Mouse (Mus musculus): ENCODE measurements around the gene Rhbg.

Rhbg gene

DNA sequence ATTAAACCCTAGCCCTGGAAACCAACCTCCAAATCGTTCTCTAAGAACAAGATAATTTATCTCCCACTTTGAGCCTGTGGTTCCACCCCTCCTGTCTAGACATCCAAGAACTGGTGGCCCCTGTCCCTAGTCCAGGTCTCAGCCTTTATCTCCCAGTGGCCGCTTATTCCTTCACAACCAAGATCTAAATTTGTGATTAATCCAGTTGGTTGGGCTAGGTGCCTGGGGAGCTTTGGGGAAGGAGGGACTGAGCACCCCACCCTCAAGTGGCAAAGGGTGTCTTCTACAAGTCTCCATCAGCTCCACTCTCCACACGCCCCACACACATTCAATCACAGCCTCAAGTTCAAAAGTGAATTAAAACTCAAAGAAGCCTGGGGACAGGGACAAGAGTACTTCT lies 48.0 kb downstream of the Rhbg start:
- DNase-seq: no peak

DNA sequence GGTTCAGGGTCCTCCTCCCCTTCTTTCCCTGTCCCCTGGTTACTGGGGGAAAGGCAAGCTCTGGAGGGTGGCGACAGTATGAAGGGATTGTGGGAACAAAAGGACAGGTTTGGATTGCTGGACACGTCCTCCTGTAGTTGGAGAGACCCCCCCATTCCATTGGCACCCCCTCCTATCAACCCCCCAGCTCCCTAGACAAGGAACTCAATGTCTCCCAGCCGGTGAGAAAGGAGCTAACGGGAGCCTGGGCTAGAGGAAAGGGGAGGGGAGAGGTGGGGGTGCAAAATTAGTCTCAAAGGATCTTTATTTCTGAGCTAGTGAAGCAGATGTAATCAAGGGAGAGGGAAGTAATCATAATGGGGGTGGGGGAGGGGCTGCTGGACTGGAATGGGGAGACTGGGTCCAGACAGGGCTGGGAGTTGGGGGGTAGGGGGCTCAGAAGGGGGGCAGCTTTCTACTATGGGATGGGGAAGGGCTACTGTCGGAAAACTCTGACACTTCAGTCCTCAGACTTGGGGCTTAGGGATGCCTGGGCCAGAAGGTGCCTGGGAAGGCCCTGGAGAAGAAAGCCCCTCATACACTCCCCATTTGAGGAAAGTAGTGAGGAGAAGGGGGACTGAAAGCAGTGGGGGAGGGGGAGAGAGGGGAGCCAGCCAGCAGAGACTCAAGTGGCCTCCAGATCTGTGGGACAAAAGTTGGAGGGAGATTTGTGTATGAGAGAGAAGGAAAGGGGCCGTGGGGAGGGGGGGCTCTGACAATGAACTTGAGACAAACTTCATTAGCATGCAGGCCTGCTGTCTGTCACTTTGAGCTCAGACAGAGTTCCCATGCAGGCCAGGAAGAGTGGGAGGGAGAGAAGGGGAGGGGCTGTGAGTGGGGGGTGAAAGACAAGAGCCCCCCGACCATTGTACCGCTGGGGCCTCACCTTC lies 48.7 kb downstream of the Rhbg start:
- no peak for DNase-seq

DNA sequence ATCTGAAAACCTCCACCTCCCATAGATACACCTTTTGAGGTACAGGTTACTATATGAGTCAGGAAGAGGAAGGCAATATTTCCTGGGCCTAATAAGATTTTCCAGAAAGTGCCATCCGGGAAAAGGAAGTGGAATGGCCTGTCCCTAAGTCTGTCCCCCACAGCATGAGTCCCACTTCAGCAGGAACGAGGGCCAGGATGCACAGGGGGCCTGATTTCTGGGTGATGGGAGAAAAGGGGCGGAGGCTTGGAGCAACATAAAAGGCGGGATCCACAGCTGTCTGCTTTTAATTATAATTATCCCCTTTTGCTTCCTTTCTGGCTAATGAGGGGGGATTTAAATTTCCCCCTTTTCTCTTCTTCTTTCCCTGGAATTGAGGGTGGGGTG lies 49.3 kb downstream of the Rhbg start:
- DNase-seq: no peak

DNA sequence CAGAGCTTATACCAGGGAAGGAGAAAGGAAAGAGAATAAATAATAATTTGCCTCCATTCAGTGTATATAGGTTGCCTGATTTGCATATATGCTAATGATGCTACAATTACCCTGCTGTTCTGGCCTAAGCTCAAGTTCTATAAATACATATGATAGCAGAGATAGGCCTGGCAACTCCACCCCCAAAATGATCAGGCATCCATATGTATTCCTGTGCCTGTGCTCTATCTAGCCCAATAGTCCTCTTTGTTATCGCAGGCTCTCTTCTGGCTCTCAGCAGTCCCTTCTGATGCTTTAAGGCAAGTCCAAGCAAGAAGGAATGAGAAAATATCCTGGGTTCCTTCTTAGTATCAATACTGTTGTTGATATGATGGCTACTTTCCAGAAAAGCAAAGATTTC lies 49.8 kb downstream of the Rhbg start:
- DNase-seq: no peak

DNA sequence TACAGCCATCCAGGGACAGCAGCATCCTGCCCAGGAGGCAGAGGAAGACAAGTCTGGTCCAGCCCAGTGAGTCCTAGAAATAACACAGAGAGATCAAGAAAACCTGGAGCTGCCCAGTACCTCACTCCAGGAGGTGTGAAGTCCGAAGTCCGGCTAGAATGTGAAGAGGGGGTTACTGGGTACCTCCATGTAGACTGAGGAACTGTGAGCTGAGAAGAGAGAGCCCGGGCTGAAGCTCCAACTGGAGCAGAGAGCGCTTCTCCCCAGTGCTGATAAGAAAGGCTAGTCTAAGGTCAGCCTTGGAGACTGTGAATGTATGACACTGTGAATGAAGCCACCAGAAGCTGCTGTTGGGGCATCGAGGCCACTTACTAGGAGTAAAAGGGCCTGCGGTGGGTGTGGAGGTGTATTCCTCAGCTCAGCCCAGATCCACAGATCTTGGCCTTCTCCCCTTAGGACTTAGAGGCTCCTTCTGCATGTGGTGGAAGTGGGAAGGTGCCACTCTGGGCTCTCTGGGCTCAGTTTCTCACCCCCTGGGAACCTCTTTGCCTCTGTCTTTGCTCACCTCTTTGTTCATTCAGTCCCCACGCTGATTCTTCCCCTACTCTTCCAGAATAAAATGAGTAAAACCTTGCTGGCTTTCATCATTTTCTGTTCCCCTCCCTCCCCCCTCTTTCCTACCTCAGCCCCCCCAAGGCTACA lies 50.4 kb downstream of the Rhbg start:
- no peak for DNase-seq

DNA sequence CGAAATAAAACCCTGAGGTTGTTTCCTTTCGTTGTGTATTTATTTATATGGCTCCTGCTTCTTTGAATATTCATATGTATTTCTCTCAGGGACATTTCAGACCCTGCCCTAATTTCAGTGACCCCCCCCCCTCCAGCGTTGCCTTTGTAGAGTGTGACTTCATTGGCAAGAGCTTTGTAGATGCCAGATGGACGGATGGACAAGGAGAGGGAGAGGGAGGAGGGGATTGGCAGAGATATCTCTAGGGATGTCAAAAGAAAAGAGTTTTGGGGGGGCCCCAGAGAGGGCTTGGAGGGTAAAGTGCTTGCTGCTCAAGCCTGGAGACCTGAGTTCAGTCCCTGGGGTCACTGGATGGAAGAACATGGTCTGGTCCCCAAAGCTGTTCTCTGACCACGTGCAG lies 51.1 kb downstream of the Rhbg start:
- no peak for DNase-seq

DNA sequence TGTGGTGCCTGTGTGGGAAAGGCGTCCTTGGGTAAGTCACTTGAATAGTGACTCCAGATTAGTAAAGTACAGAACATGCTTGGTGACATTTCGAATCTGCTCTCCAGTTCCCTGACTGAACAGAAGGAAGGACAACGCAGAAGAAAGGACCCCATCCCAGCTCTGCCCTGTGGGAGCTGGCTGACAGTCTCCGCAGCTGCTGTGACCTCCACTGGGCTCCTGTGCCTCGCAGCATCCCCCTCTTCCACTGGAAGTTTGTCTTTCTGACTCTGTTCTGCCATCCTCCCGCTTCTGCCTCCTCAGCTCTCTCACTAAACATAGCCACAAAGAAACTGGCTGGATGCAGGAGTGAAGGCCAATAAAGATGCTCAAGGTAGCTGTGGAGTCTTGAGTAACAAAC lies 51.5 kb downstream of the Rhbg start:
- DNase-seq: no peak

DNA sequence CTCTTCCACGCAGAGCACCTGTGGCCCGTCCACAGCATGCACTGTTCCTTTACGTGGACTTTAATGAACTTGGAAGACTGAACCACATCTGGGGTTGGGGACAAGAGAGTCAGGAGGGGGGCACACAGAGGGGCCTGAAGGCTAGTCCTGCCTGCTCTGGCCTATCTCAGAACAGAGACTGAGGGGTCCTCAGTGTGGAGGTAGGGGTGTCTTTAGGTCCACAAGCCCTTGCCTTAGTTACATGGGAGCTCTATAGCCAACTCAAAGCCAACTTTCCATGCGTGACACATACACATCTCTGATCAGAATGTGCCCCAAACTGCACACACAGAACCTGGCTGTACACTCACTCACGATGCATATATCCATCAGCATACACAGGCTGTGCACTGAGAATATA lies 52.9 kb downstream of the Rhbg start:
- no peak for DNase-seq

DNA sequence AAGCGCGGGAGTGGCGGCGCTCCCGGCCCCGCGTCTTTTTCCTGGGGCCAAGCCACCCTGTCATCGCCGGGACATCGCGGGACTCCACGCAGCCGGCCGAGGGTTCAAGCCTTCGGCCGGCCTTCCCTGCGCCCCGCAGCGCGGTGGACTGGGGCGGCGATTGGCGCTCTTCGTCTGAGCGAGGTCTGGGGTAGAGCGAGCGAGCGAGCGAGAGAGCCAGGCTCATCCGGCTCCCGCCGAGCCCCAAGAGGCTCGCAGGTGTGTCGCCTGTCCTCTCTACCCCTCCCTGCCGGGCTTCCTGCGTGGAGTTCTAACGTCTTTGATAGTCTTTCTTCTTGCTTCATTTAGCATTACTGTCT lies 53.6 kb downstream of the Rhbg start:
- no peak for DNase-seq

DNA sequence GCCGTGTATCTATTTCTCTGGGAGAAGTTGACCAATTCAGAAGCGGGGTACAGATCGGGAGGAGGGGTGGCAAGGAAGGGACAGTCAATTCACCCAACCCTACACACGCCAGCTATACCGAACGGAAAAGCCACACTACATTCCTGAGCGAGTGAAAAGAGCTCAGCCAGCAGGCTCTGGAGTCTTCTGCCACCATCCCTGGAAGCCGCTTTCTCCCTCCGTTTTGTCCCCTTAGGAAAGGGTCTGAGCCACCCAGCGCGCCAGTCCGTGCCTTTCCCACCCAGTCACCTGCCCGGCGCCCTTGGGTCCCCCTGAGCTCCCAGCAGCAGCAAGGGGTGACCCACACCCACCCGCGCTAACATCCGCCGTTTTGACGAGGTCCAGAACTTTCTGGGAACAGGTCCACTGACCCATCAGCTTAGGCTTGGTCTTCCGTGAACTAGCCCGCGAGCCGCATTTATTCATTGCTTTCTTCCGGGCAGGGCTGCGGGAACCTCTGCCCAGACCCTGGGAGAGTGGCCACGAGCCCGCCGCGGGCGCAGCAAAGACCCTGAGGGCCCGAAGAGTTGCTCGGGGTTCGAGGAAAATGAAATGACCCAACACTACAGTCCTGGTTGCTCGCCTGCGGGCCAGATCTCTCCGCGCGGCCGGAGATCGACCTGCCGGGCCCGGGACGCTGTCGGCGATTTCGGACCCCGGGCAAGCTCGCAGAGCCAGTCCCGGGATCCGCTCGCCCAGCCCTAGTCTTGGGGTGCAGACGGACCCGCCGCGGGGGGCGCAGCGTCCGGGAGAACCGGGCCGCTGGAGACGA lies 54.1 kb downstream of the Rhbg start:
- DNase-seq: no peak

DNA sequence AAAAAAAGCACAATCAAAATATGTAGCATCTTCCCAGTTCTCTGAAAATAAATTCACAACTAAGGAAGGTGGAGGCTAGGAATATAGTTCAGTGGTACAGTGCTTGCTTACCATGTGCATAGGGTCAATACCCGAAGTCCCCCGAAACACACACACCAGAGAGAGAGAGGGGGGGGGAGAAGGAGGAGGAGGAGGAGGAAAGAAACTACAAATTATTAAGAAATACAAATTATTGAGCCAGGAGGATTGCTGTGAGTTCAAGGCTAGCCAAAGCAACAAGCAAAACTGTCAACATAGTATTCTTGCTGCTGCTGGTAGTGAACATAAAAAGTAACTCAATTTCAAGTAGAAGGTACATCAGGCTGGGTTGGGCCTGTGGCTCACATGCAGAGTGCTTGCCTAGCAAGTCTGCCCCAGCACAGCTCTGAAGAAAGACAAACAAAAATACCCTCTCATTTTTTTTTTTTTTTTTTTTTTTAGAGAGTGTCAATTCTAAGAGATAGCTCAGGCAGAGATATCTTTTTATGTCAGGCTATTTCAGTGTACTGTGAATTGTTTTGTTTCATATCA lies 54.9 kb downstream of the Rhbg start:
- no peak for DNase-seq

DNA sequence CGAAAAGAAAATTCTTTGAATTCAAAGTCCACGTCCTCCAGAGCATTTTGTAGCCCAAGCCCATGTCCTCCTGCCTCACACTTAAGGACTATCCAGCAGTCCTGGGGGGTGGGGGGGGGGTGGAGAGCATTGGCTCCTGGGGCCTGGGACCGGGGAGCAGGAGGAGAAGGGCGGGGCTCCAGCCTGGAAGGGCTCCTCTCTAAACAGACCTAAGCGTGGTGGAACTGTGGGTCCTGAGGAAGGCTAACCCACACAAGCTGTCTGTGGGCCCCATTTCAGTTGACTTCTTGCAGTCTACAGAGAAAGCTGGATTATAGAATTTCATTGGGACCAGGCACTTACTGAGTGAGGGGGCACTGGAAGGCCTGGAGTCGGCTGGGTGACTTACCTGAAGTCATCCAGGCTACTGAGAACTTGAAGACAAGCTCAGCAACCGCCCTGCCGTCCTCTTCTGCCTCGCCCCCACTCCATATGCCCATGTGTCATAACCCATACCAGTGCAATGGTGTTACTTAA lies 55.9 kb downstream of the Rhbg start:
- no peak for DNase-seq

DNA sequence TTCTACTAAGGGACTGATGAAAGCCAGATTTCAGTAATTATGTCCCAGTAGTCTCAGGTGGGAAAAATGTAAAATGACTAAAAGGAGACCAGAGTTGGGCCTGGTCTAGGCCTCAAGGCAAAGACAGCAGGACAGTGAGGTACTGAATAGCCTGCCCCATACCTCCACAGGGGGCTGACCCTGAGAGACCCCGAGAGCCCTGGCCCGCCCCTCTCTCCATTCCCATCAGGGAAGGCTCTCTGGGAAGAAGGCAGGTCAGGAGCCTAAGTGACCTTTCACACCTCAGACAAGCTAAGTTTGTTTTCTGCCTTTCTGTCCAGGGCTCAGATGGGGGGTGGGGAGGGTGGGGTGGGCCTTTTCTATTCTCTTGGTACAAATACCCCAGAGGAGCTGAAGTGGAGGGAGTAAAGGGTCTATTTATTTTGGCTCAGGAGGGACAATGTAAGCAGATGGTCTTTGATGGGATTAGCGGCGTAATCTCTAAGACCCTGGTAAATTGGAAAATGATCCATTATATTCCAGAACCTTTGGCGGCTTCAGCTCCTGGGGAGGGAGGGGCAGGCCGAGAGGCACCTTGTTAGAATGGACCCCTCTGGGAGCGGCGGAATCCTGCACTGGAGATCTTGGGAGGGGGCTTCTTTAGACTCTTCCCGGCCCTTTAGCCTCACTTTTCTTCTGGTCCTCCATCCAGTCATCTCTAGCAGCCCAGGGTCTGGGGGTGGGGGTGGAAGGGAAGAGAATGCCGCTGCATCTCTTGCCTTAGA lies 56.6 kb downstream of the Rhbg start:
- no peak for DNase-seq

Data from spleen, adult 18-20 months (tissue).